Comparison of ENCODE assay signal across 17 mouse cellular contexts in the genomic region with DNA sequence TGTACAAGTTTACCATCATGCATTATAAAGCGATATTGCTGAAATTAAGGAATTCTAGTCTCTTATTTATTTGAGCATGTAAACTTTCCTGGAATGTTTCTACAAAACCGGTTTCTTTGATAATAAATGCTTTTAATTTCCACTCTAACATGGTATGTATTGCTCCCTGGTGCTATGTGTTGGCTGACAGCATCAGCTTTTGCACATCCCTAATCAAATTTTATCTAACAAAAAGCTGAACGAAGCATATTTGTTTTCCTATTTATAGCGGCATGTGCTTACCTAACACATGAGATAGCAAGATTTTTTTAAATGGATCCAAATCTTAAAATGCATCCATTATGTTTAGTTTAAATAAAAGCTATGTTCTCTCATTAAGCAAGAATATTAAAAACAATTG.
DNase-seq lines count a peak whose midpoint lies in the region; ATAC-seq and TF ChIP-seq lines count a peak whose summit lies in the region.
"Had no signal": no experiment of that assay in that cellular context is flagged by ENCODE, and none has a peak within 500 bp of the region (broad histone marks: within the 10 kb centered on the region; RNA-seq: fewer than 3 reads in every experiment).

No protein-coding gene starts in this region.

- no peak for ATAC-seq in midbrain, embryonic 13.5 days
- ATAC-seq in hindbrain, postnatal 0 days = no peak
- ATAC-seq in neural tube, embryonic 14.5 days (ENCODE audit: low read depth) = peak; percentile 38; the same call in 1 of the 2 replicates

- WGBS in midbrain, embryonic 13.5 days = 79% methylated on average over 4 of the region's 4 CpGs
- 86% methylated on average over 4 of the region's 4 CpGs for WGBS in midbrain, embryonic 10.5 days
- WGBS in hindbrain, postnatal 0 days = 66% methylated on average over 4 of the region's 4 CpGs
- 57% methylated on average over 4 of the region's 4 CpGs for WGBS in neural tube, embryonic 14.5 days

- H3K4me2 ChIP-seq in midbrain, embryonic 13.5 days (replicated peaks) = peak overlapping the region; percentile 22; the same call in 1 of the 2 replicates
- peak overlapping the region; percentile 48 for H3K4me2 ChIP-seq in hindbrain, postnatal 0 days (ENCODE audit: low read depth, low read length)
- peak overlapping the region; percentile 46; the same call in 1 of the 2 replicates for H3K4me2 ChIP-seq in neural tube, embryonic 14.5 days (ENCODE audit: low read depth, low read length)
- H3K4me2 ChIP-seq: embryonic facial prominence, embryonic 12.5 days; heart, embryonic 13.5 days had no signal

- peaks cover 20% of the 10 kb centered on the region for H3K4me1 ChIP-seq in midbrain, embryonic 13.5 days (replicated peaks)
- peaks cover 14% of the 10 kb centered on the region for H3K4me1 ChIP-seq in midbrain, embryonic 10.5 days
- H3K4me1 ChIP-seq in hindbrain, postnatal 0 days (ENCODE audit: insufficient read depth, low read length) = no peaks in the 10 kb centered on the region
- peaks cover 8% of the 10 kb centered on the region; the same call in 1 of the 2 replicates for H3K4me1 ChIP-seq in neural tube, embryonic 14.5 days (ENCODE audit: control insufficient read depth, insufficient read depth, low read length)
- H3K4me1 ChIP-seq: heart, embryonic 13.5 days had no signal

- no peak overlapping the region for H3K9ac ChIP-seq in midbrain, embryonic 13.5 days (replicated peaks)
- 0 out of 2 replicates have a peak overlapping the region, but pooled peaks have one; percentile 17 for H3K9ac ChIP-seq in hindbrain, postnatal 0 days (replicated peaks; ENCODE audit: low read length)
- H3K9ac ChIP-seq in neural tube, embryonic 14.5 days (replicated peaks; ENCODE audit: low read depth, low read length) = no peak overlapping the region
- H3K9ac ChIP-seq: embryonic facial prominence, embryonic 12.5 days; forebrain, embryonic 15.5 days; heart, embryonic 13.5 days had no signal

- DNase-seq in layer of hippocampus, adult 2 months (ENCODE audit: low spot score in 2 of 2) = no peak
- DNase-seq in layer of hippocampus, postnatal 25 days (ENCODE audit: extremely low spot score in 1 of 2, low spot score in 1 of 2) = no peak
- DNase-seq in midbrain, embryonic 10.5 days (ENCODE audit: low spot score) = no peak
- DNase-seq in hindbrain, postnatal 0 days (ENCODE audit: low spot score) = no peak
- no peak for DNase-seq in retina, embryonic 14.5 days (ENCODE audit: low spot score)
- no peak for DNase-seq in cerebellum, adult 9-10 months
- DNase-seq: adrenal gland, adult 8-10 months; adrenal gland, postnatal 36 days; cerebellum, adult 2 months; gastrocnemius, postnatal 36 days; heart, adult 11 months; heart, postnatal 36 days had no signal

- no peaks in the 10 kb centered on the region for H3K9me3 ChIP-seq in midbrain, embryonic 13.5 days
- H3K9me3 ChIP-seq in midbrain, embryonic 10.5 days (replicated peaks) = no peaks in the 10 kb centered on the region
- no peaks in the 10 kb centered on the region for H3K9me3 ChIP-seq in hindbrain, postnatal 0 days (ENCODE audit: low read length)
- no peaks in the 10 kb centered on the region for H3K9me3 ChIP-seq in neural tube, embryonic 14.5 days (ENCODE audit: control insufficient read depth, low read length)
- H3K9me3 ChIP-seq: embryonic facial prominence, embryonic 12.5 days; forebrain, embryonic 15.5 days; heart, embryonic 13.5 days had no signal

- TF ChIP-seq CTCF in layer of hippocampus, adult 2 months (conservative IDR thresholded peaks at IDR 0.05) = no peak
- TF ChIP-seq CTCF in hindbrain, postnatal 0 days (IDR thresholded peaks at IDR 0.05; ENCODE audit: low read depth) = no peak

- peak overlapping the region; percentile 46 for H3K4me3 ChIP-seq in layer of hippocampus, adult 2 months
- H3K4me3 ChIP-seq in midbrain, embryonic 13.5 days (replicated peaks) = no peak overlapping the region
- H3K4me3 ChIP-seq in midbrain, embryonic 10.5 days = no peak overlapping the region
- no peak overlapping the region for H3K4me3 ChIP-seq in hindbrain, postnatal 0 days (ENCODE audit: low read length)
- H3K4me3 ChIP-seq in neural tube, embryonic 14.5 days (ENCODE audit: low read depth, low read length) = no peak overlapping the region
- H3K4me3 ChIP-seq: embryonic facial prominence, embryonic 12.5 days; forebrain, embryonic 15.5 days; heart, embryonic 13.5 days had no signal

- H3K27me3 ChIP-seq in midbrain, embryonic 13.5 days = no peaks in the 10 kb centered on the region
- no peaks in the 10 kb centered on the region for H3K27me3 ChIP-seq in midbrain, embryonic 10.5 days (ENCODE audit: low read depth, poor library complexity, severe bottlenecking)
- no peaks in the 10 kb centered on the region for H3K27me3 ChIP-seq in hindbrain, postnatal 0 days (ENCODE audit: insufficient read depth, low read length)
- H3K27me3 ChIP-seq in neural tube, embryonic 14.5 days (ENCODE audit: control insufficient read depth, insufficient read depth, low read length) = no peaks in the 10 kb centered on the region
- H3K27me3 ChIP-seq: embryonic facial prominence, embryonic 12.5 days; forebrain, embryonic 15.5 days; heart, embryonic 13.5 days had no signal

- no peaks in the 10 kb centered on the region for H3K36me3 ChIP-seq in midbrain, embryonic 13.5 days
- no peaks in the 10 kb centered on the region for H3K36me3 ChIP-seq in midbrain, embryonic 10.5 days
- H3K36me3 ChIP-seq in hindbrain, postnatal 0 days (ENCODE audit: insufficient read depth, low read length) = no peaks in the 10 kb centered on the region
- H3K36me3 ChIP-seq in neural tube, embryonic 14.5 days (ENCODE audit: control insufficient read depth, insufficient read depth, low read length) = no peaks in the 10 kb centered on the region
- H3K36me3 ChIP-seq: embryonic facial prominence, embryonic 12.5 days; forebrain, embryonic 15.5 days; heart, embryonic 13.5 days had no signal

- H3K27ac ChIP-seq in layer of hippocampus, adult 2 months = peak overlapping the region; percentile 84
- H3K27ac ChIP-seq in midbrain, embryonic 13.5 days = no peak overlapping the region
- no peak overlapping the region for H3K27ac ChIP-seq in midbrain, embryonic 10.5 days (replicated peaks)
- H3K27ac ChIP-seq in hindbrain, postnatal 0 days = no peak overlapping the region
- no peak overlapping the region for H3K27ac ChIP-seq in neural tube, embryonic 14.5 days (ENCODE audit: low read depth, low read length)
- H3K27ac ChIP-seq: embryonic facial prominence, embryonic 12.5 days; heart, embryonic 13.5 days had no signal
